Mouse (Mus musculus) lung, adult 2 months (tissue): Measurements from ENCODE around the gene Eri3. TPM values are rescaled to one million over a fixed set of nuclear protein-coding genes. Genes with fewer than 3 reads are reported as not detected.
A peak's percentile ranks its signal among the peaks of the same experiment; 100 is the strongest.

ENCODE experiments used
- DNase-seq: peaks from one replicate; pipeline ENCODE4 v3.0.0; 2022
- H3K4me1 ChIP-seq: fragments of 200-500 bp; 2 replicates; pipeline ENCODE4 v1.6.1; 2011; ENCODE audit warnings: low read length; ENCODE audit not compliant: control insufficient read depth, insufficient read depth
- H3K4me3 ChIP-seq: fragments of 200-500 bp; replicated peaks from 2 replicates; pipeline ENCODE3; 2011; ENCODE audit warnings: low read depth, mild to moderate bottlenecking, control low read depth, low read length; ENCODE audit errors: extremely low read depth
- CTCF ChIP-seq: fragments of 200-500 bp; IDR thresholded peaks from 2 replicates; pipeline ENCODE4 v1.5.1; 2011; ENCODE audit warnings: mild to moderate bottlenecking, low read length, control low read depth; ENCODE audit not compliant: insufficient read depth
- POLR2A ChIP-seq: fragments of 200-500 bp; IDR thresholded peaks from 2 replicates; pipeline ENCODE4 v1.6.1; 2011; ENCODE audit warnings: low read depth, mild to moderate bottlenecking, control low read depth, low read length, borderline replicate concordance; ENCODE audit errors: extremely low read depth
- WGBS: fragments of 180-500 bp; shearing (Covaris S2); methylation state at CpG from one replicate; pipeline ENCODE4 v1.1.7; 2018; 5-methylcytosine and 5-hydroxymethylcytosine counted together
- polyA plus RNA-seq: library from polyadenylated mRNA; depleted of rRNA; stranded (reverse); fragments of >200 nt; gene quantifications from 2 replicates; pipeline ENCODE4 v1.2.3, GENCODE M21; 2012; rRNA removed

Eri3 gene
- polyA plus RNA-seq, 1 experiment = 74.3 TPM

DNA sequence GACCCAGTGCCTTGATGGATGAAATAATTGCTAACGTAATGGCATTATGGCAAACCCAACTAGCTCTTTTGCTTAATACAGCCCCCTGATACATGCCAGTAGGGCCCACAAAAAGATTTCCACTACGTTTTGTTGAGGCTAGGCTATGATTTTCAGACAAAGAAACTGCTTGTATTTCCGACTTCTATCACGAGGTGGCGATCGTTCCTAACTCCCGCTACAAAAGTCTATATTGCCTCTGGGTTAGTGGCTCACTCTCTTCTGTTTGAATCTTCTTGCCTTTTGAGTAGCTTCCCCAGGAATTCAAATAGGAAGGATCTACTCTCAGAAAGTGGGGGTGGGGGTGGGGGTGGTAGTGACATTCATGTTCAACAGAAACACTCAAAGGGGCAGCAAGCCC lies 155.2 kb downstream of the Eri3 start:
- peak; percentile 43 for DNase-seq
- TF ChIP-seq POLR2A (no peak), CTCF (peak; percentile 40; the same call in 1 of the 2 replicates)
- Histone ChIP-seq H3K4me1 (no peaks in the 10 kb centered on the region), H3K4me3 (no peak overlapping the region)
- WGBS = 3% methylated on average over 7 of the region's 7 CpGs

- H3K4me1 ChIP-seq = no peaks in the 10 kb centered on the region
- 58% methylated on average over 3 of the region's 3 CpGs for WGBS
- no peak for DNase-seq
- no peak for TF ChIP-seq CTCF
- no peak for TF ChIP-seq POLR2A
- H3K4me3 ChIP-seq = no peak overlapping the region
Observed at GRCm38 (mm10) chr4:117708780-117709550, 158.8 kb downstream of the Eri3 start.

- 67% methylated on average over 3 of the region's 3 CpGs for WGBS
- no peak for DNase-seq
- TF ChIP-seq CTCF = no peak
- no peak for TF ChIP-seq POLR2A
- Histone ChIP-seq H3K4me1 (no peaks in the 10 kb centered on the region), H3K4me3 (no peak overlapping the region)
Observed at GRCm38 (mm10) chr4:117712314-117712713, 162.1 kb downstream of the Eri3 start.

GRCm38 (mm10) chr4:117713303-117714098 lies 163.3 kb downstream of the Eri3 start:
- TF ChIP-seq POLR2A (no peak), CTCF (no peak)
- WGBS = 66% methylated on average over 6 of the region's 6 CpGs

More at GRCm38 (mm10) chr4:117713303-117714098, 163.3 kb downstream of the Eri3 start:
- Histone ChIP-seq H3K4me3 (no peak overlapping the region), H3K4me1 (no peaks in the 10 kb centered on the region)
- no peak for DNase-seq

Other genes with a start within 250 kb of the Eri3 start
- 73.8 and 108 TPM in 2 replicates for gene Rnf220, start 53.3 kb upstream of the Eri3 start, polyA plus RNA-seq
- gene Dmap1, start 131.9 kb downstream of the Eri3 start, polyA plus RNA-seq = 18.8 and 23.5 TPM in 2 replicates
- gene Gm12845, start 174.0 kb downstream of the Eri3 start, polyA plus RNA-seq = not detected in 2 replicates
- gene Klf17, start 215.3 kb downstream of the Eri3 start, polyA plus RNA-seq = not detected in 2 replicates